Mouse (Mus musculus) lung, adult 2 months (tissue): ENCODE data around the gene Cspg4. TPM values are rescaled to one million over a fixed set of nuclear protein-coding genes. Genes with fewer than 3 reads are reported as not detected.

Experiments
- DNase-seq: peaks from one replicate; pipeline ENCODE4 v3.0.0; 2022
- H3K4me1 ChIP-seq: fragments of 200-500 bp; 2 replicates; pipeline ENCODE4 v1.6.1; 2011; ENCODE audit warnings: low read length; ENCODE audit not compliant: control insufficient read depth, insufficient read depth
- H3K4me3 ChIP-seq: fragments of 200-500 bp; replicated peaks from 2 replicates; pipeline ENCODE3; 2011; ENCODE audit warnings: low read depth, mild to moderate bottlenecking, control low read depth, low read length; ENCODE audit errors: extremely low read depth
- CTCF ChIP-seq: fragments of 200-500 bp; IDR thresholded peaks from 2 replicates; pipeline ENCODE4 v1.5.1; 2011; ENCODE audit warnings: mild to moderate bottlenecking, low read length, control low read depth; ENCODE audit not compliant: insufficient read depth
- POLR2A ChIP-seq: fragments of 200-500 bp; IDR thresholded peaks from 2 replicates; pipeline ENCODE4 v1.6.1; 2011; ENCODE audit warnings: low read depth, mild to moderate bottlenecking, control low read depth, low read length, borderline replicate concordance; ENCODE audit errors: extremely low read depth
- WGBS: fragments of 180-500 bp; shearing (Covaris S2); methylation state at CpG from one replicate; pipeline ENCODE4 v1.1.7; 2018; 5-methylcytosine and 5-hydroxymethylcytosine counted together
- polyA plus RNA-seq: library from polyadenylated mRNA; depleted of rRNA; stranded (reverse); fragments of >200 nt; gene quantifications from 2 replicates; pipeline ENCODE4 v1.2.3, GENCODE M21; 2012

Gene Cspg4
- polyA plus RNA-seq, 1 experiment, result 21.2 TPM

GRCm38 (mm10) chr9:56864216-56864729 is 560 bp upstream of the Cspg4 start, which contains the start of gene Odf3l1:
Gene Odf3l1 (minus strand): TSS chr9:56864679.
- 12% methylated on average over 3 of the region's 3 CpGs for WGBS
- TF ChIP-seq CTCF (no peak), POLR2A (no peak)
- peak within 1 kb of the TSS; percentile 36 for H3K4me3 ChIP-seq
- no peak for DNase-seq
- 0 out of 2 replicates have a peak, but pooled peaks cover 6% of the 10 kb centered on the region for H3K4me1 ChIP-seq

GRCm38 (mm10) chr9:56865673-56866400 is 1.0 kb downstream of the Cspg4 start:
- no peak for TF ChIP-seq CTCF
- TF ChIP-seq POLR2A, result no peak
- H3K4me1 ChIP-seq, result 0 out of 2 replicates have a peak, but pooled peaks cover 3% of the 10 kb centered on the region
- WGBS, result 65% methylated on average over 11 of the region's 11 CpGs
- H3K4me3 ChIP-seq, result no peak overlapping the region
- DNase-seq, result no peak

- Histone ChIP-seq H3K4me1 (0 out of 2 replicates have a peak, but pooled peaks cover 3% of the 10 kb centered on the region), H3K4me3 (no peak overlapping the region)
- 79% methylated on average over 5 of the region's 5 CpGs for WGBS
- DNase-seq, result no peak
- no peak for TF ChIP-seq CTCF
- TF ChIP-seq POLR2A, result no peak
Measured at GRCm38 (mm10) chr9:56866430-56866829, 1.6 kb downstream of the Cspg4 start.

- 31% methylated on average over 6 of the region's 6 CpGs for WGBS
- no peak overlapping the region for H3K4me3 ChIP-seq
- peaks cover 3% of the 10 kb centered on the region; the same call in 1 of the 2 replicates for H3K4me1 ChIP-seq
- DNase-seq, result no peak
- TF ChIP-seq CTCF (no peak), POLR2A (peak; percentile 26; the same call in 1 of the 2 replicates)
Measured at GRCm38 (mm10) chr9:56868292-56868691, 3.5 kb downstream of the Cspg4 start.

- 60% methylated on average over 13 of the region's 13 CpGs for WGBS
- Histone ChIP-seq H3K4me1 (peaks cover 3% of the 10 kb centered on the region; the same call in 1 of the 2 replicates), H3K4me3 (no peak overlapping the region)
- no peak for TF ChIP-seq CTCF
- TF ChIP-seq POLR2A, result no peak
- DNase-seq, result no peak
Measured at GRCm38 (mm10) chr9:56869552-56869951, 4.7 kb downstream of the Cspg4 start.

GRCm38 (mm10) chr9:56870778-56871177 is 5.9 kb downstream of the Cspg4 start:
- TF ChIP-seq POLR2A (no peak), CTCF (no peak)
- DNase-seq, result no peak
- Histone ChIP-seq H3K4me3 (no peak overlapping the region), H3K4me1 (no peaks in the 10 kb centered on the region; the same call in 1 of the 2 replicates)
- WGBS, result 59% methylated on average over 10 of the region's 10 CpGs

GRCm38 (mm10) chr9:56871191-56871590 is 6.4 kb downstream of the Cspg4 start:
- WGBS, result 39% methylated on average over 5 of the region's 5 CpGs
- no peak for TF ChIP-seq CTCF
- TF ChIP-seq POLR2A, result peak; percentile 35; the same call in 1 of the 2 replicates
- H3K4me1 ChIP-seq, result no peaks in the 10 kb centered on the region; the same call in 1 of the 2 replicates

GRCm38 (mm10) chr9:56872105-56872903 is 7.5 kb downstream of the Cspg4 start:
- no peak for DNase-seq
- Histone ChIP-seq H3K4me1 (no peaks in the 10 kb centered on the region; the same call in 1 of the 2 replicates), H3K4me3 (no peak overlapping the region)
- no peak for TF ChIP-seq CTCF
- no peak for TF ChIP-seq POLR2A
- 76% methylated on average over 5 of the region's 5 CpGs for WGBS

More at GRCm38 (mm10) chr9:56871191-56871590, 6.4 kb downstream of the Cspg4 start:
- H3K4me3 ChIP-seq, result no peak overlapping the region
- DNase-seq, result no peak

- Histone ChIP-seq H3K4me1 (no peaks in the 10 kb centered on the region; the same call in 1 of the 2 replicates), H3K4me3 (no peak overlapping the region)
- no peak for TF ChIP-seq POLR2A
- no peak for TF ChIP-seq CTCF
- DNase-seq, result no peak
- 33% methylated on average over 1 of the region's 1 CpGs for WGBS
Measured at GRCm38 (mm10) chr9:56873097-56873496, 8.3 kb downstream of the Cspg4 start.
